Mouse (Mus musculus): ENCODE results near the gene Gm13089. TPM values are rescaled to one million over a fixed set of nuclear protein-coding genes. Genes with fewer than 3 reads are reported as not detected.
"Not testable (repeated sequence)": the region's sequence is repeated elsewhere in the genome, so short reads cannot be mapped to it uniquely, and the experiment has no call there.

Gm13089 gene
- total RNA-seq (2021), result not detected
- long read RNA-seq, result 0 reads

DNA sequence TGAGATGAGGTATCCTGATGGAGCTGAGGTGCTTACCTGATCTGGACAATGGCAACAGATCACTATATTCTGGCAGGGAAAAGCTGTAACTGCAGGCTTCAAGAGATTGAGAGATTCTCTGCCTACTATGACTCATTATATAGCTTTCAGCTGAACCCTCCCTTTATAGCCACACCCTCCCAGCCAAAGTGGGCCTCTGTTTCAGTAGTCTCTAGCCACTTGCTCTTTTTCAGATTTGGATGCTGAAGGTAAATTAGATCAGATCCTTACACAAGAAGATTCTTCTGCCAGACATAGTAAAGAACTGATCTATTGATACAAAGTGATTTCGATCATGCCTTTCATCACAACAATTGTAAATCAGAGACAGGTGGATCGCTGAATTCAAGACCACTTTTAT, at the start of gene Gm13089:
Gene Gm13089 (minus strand): TSS at position 101 of the 400 bp plus-strand sequence.
- DNase-seq (ENCODE audit: low spot score in 2 of 2), result no peak

DNA sequence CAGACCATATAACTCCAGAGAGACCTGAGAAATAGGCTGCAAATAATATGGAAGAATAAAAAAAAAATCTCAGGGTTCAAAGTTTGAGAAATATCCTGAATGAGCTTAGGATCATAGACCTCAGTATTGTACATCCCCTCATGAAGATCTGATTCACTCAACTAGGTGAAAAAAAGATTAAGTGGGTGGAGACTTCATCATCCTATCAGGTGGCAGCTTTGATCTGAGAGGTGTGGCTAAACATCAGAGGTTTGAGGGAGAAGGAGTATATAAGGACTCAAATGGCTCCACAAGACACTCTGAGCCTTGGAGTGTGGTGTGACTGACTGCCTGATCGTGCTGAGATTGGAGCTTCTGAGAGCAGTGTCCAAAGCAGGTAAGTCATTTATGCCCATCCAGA, 16.6 kb upstream of the Gm13089 start, which contains the start of gene Gm13078:
Gene Gm13078 (plus strand): TSS at position 301 of the 400 bp plus-strand sequence.
- DNase-seq (ENCODE audit: low spot score in 2 of 2), result no peak

DNA sequence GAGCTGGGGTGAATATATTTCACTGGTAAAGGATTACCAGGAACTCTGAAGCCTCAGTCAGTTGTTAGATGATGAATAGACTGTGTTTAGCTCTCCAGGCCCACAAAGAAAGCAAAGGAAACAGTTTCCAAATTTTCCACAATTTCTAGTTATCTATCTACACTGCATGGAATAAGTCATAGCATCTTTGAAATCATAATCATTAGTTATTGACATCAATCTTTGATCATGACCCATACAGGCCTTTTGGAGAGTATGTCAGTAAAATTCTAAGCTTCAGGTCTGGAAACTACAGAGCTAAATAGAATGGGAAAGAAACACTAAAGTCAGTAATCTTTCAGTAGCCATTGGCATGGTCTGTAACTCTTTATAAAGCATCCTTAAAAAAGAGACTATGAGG, 45.4 kb downstream of the Gm13089 start, which contains the start of gene Gm13088:
Gene Gm13088 (minus strand): TSS at position 101 of the 400 bp plus-strand sequence.
- not testable (repeated sequence) for DNase-seq (ENCODE audit: low spot score in 2 of 2)

Other genes with a start within 250 kb of the Gm13089 start
- gene Gm13043, start 191.4 kb downstream of the Gm13089 start, total RNA-seq (2021), result not detected
- not detected for gene Gm13040, start 166.8 kb downstream of the Gm13089 start, total RNA-seq (2021)
- not detected for gene BC080695, start 151.0 kb downstream of the Gm13089 start, total RNA-seq (2021)
- not detected for gene Gm13057, start 151.0 kb downstream of the Gm13089 start, total RNA-seq (2021)
- not detected for gene Gm13083, start 87.7 kb downstream of the Gm13089 start, total RNA-seq (2021)
- not detected for gene Gm13088, start 45.5 kb downstream of the Gm13089 start, total RNA-seq (2021)
- not detected for gene Gm13078, start 16.7 kb upstream of the Gm13089 start, total RNA-seq (2021)
- gene Gm13023, start 86.6 kb upstream of the Gm13089 start, total RNA-seq (2021), result not detected
- gene Gm13084, start 113.4 kb upstream of the Gm13089 start, total RNA-seq (2021), result not detected
- not detected for gene Gm13103, start 143.8 kb upstream of the Gm13089 start, total RNA-seq (2021)
- gene Pramef6, start 197.7 kb upstream of the Gm13089 start, total RNA-seq (2021), result not detected
- not detected for gene Pramef25, start 248.3 kb upstream of the Gm13089 start, total RNA-seq (2021)